Mouse (Mus musculus) embryonic facial prominence, embryonic 14.5 days (tissue): ENCODE measurements around the gene Gm17571. TPM values are rescaled to one million over a fixed set of nuclear protein-coding genes. Genes with fewer than 3 reads are reported as not detected.

Source experiments
- ATAC-seq: fragments of 200-750 bp; cut with Nextera tagmentation; 2 replicates; pipeline ENCODE4 v1.8.0; 2017; ENCODE audit warnings: low read depth, moderate number of reproducible peaks, moderate TSS enrichment
- DNase-seq: peaks from one replicate; pipeline ENCODE4 v3.0.0-alpha.2; 2015; ENCODE audit warnings: low spot score
- H3K27ac ChIP-seq: fragments of 300-500 bp; sonication (generic); replicated peaks from 2 replicates; pipeline ENCODE4 v1.5.1; 2014; ENCODE audit warnings: low read depth, mild to moderate bottlenecking, low read length, moderate library complexity
- H3K27me3 ChIP-seq: fragments of 300-500 bp; sonication (generic); replicated peaks from 2 replicates; pipeline ENCODE4 v1.6.1; 2014; ENCODE audit warnings: low read length; ENCODE audit not compliant: control insufficient read depth, insufficient read depth
- H3K36me3 ChIP-seq: fragments of 300-500 bp; sonication (generic); 2 replicates; pipeline ENCODE4 v1.6.1; 2014; ENCODE audit warnings: low read length, mixed read lengths; ENCODE audit not compliant: control insufficient read depth, insufficient read depth
- H3K4me1 ChIP-seq: fragments of 300-500 bp; sonication (generic); 2 replicates; pipeline ENCODE4 v1.6.1; 2014; ENCODE audit warnings: antibody characterized with exemption, low read length; ENCODE audit not compliant: control insufficient read depth, insufficient read depth
- H3K4me2 ChIP-seq: fragments of 300-500 bp; sonication (generic); 2 replicates; pipeline ENCODE4 v1.6.1; 2014; ENCODE audit warnings: low read depth, mild to moderate bottlenecking, low read length, moderate library complexity, mixed read lengths
- H3K4me3 ChIP-seq: fragments of 300-500 bp; sonication (generic); 2 replicates; pipeline ENCODE4 v1.5.1; 2014; ENCODE audit warnings: low read depth, mild to moderate bottlenecking, low read length
- H3K9ac ChIP-seq: fragments of 300-500 bp; sonication (generic); 2 replicates; pipeline ENCODE4 v1.6.1; 2014; ENCODE audit warnings: low read depth, mild to moderate bottlenecking, low read length, moderate library complexity, mixed read lengths
- H3K9me3 ChIP-seq: fragments of 300-500 bp; sonication (generic); 2 replicates; pipeline ENCODE4 v1.6.1; 2016; ENCODE audit warnings: low read length; ENCODE audit not compliant: control insufficient read depth
- WGBS: fragments of 180-500 bp; shearing (Covaris S2); extraction: QIAGEN DNeasy Blood & Tissue Kit; methylation state at CpG from one replicate; pipeline ENCODE4 v1.1.7; 2014; 5-methylcytosine and 5-hydroxymethylcytosine counted together
- polyA plus RNA-seq: library from polyadenylated mRNA; unstranded; fragments of >200 nt; fragmentation: Nextera tagmentation; extraction: Ambion mirVana; gene quantifications from 2 replicates; pipeline ENCODE4 v1.2.1, GENCODE M21; 2014

Gm17571 gene
- polyA plus RNA-seq, 1 experiment from 2014 or later, result not detected

GRCm38 (mm10) chr9:13465358-13466020, 18.9 kb upstream of the Gm17571 start:
- ATAC-seq (no peak), DNase-seq (no peak)
- no peaks in the 10 kb centered on the region for H3K27me3 ChIP-seq
- H3K9me3 ChIP-seq, result no peaks in the 10 kb centered on the region
- WGBS, result 50% methylated on average over 4 of the region's 4 CpGs
- H3K4me1 ChIP-seq, result peaks cover 25% of the 10 kb centered on the region
- no peak overlapping the region for H3K4me3 ChIP-seq
- H3K27ac ChIP-seq, result no peak overlapping the region
- no peak overlapping the region for H3K4me2 ChIP-seq
- no peak overlapping the region for H3K9ac ChIP-seq
- H3K36me3 ChIP-seq, result no peaks in the 10 kb centered on the region

- 96% methylated on average over 1 of the region's 1 CpGs for WGBS
- no peak for ATAC-seq
- H3K27me3 ChIP-seq, result no peaks in the 10 kb centered on the region
Observed at GRCm38 (mm10) chr9:13460926-13461325, 14.4 kb upstream of the Gm17571 start.

GRCm38 (mm10) chr9:13460012-13460411, 13.5 kb upstream of the Gm17571 start:
- DNase-seq, result no peak
- Histone ChIP-seq H3K4me2 (no peak overlapping the region), H3K9me3 (no peaks in the 10 kb centered on the region), H3K9ac (no peak overlapping the region), H3K4me3 (no peak overlapping the region), H3K36me3 (no peaks in the 10 kb centered on the region), H3K27me3 (no peaks in the 10 kb centered on the region), H3K4me1 (peaks cover 13% of the 10 kb centered on the region; the same call in 1 of the 2 replicates), H3K27ac (no peak overlapping the region)
- 64% methylated on average over 3 of the region's 3 CpGs for WGBS
- no peak for ATAC-seq

More at GRCm38 (mm10) chr9:13460926-13461325, 14.4 kb upstream of the Gm17571 start:
- Histone ChIP-seq H3K4me1 (peaks cover 12% of the 10 kb centered on the region), H3K36me3 (no peaks in the 10 kb centered on the region), H3K4me2 (no peak overlapping the region), H3K4me3 (no peak overlapping the region), H3K27ac (no peak overlapping the region), H3K9ac (no peak overlapping the region), H3K9me3 (no peaks in the 10 kb centered on the region)
- no peak for DNase-seq

GRCm38 (mm10) chr9:13459371-13459770, 12.8 kb upstream of the Gm17571 start:
- no peaks in the 10 kb centered on the region for H3K27me3 ChIP-seq
- no peaks in the 10 kb centered on the region for H3K36me3 ChIP-seq
- peaks cover 17% of the 10 kb centered on the region; the same call in 1 of the 2 replicates for H3K4me1 ChIP-seq
- no peak overlapping the region for H3K4me3 ChIP-seq
- ATAC-seq (no peak), DNase-seq (no peak)
- 53% methylated on average over 1 of the region's 1 CpGs for WGBS
- H3K4me2 ChIP-seq, result no peak overlapping the region
- no peak overlapping the region for H3K27ac ChIP-seq
- no peaks in the 10 kb centered on the region for H3K9me3 ChIP-seq
- no peak overlapping the region for H3K9ac ChIP-seq

- Histone ChIP-seq H3K4me2 (no peak overlapping the region), H3K4me3 (no peak overlapping the region), H3K9ac (no peak overlapping the region), H3K4me1 (peaks cover 20% of the 10 kb centered on the region), H3K27me3 (no peaks in the 10 kb centered on the region), H3K9me3 (no peaks in the 10 kb centered on the region), H3K27ac (no peak overlapping the region), H3K36me3 (no peaks in the 10 kb centered on the region)
- no peak for DNase-seq
- WGBS, result 84% methylated on average over 6 of the region's 6 CpGs
- ATAC-seq, result no peak
Observed at GRCm38 (mm10) chr9:13457774-13458173, 11.2 kb upstream of the Gm17571 start.

GRCm38 (mm10) chr9:13455231-13455630, 8.7 kb upstream of the Gm17571 start:
- DNase-seq (no peak), ATAC-seq (no peak)
- Histone ChIP-seq H3K4me1 (peaks cover 20% of the 10 kb centered on the region), H3K9me3 (no peaks in the 10 kb centered on the region), H3K4me3 (no peak overlapping the region), H3K9ac (no peak overlapping the region), H3K27ac (peak overlapping the region; percentile 58; the same call in 1 of the 2 replicates), H3K4me2 (no peak overlapping the region), H3K27me3 (no peaks in the 10 kb centered on the region), H3K36me3 (no peaks in the 10 kb centered on the region)
- 47% methylated on average over 1 of the region's 1 CpGs for WGBS

- peak; percentile 52 for DNase-seq
- H3K4me3 ChIP-seq, result no peak overlapping the region
- ATAC-seq, result peak; percentile 79; the same call in 1 of the 2 replicates
- peak overlapping the region; percentile 58 for H3K27ac ChIP-seq
- no peak overlapping the region for H3K9ac ChIP-seq
- H3K9me3 ChIP-seq, result no peaks in the 10 kb centered on the region
- no peaks in the 10 kb centered on the region for H3K36me3 ChIP-seq
- no peaks in the 10 kb centered on the region for H3K27me3 ChIP-seq
- WGBS, result 23% methylated on average over 7 of the region's 7 CpGs
- peaks cover 20% of the 10 kb centered on the region for H3K4me1 ChIP-seq
- H3K4me2 ChIP-seq, result no peak overlapping the region
Observed at GRCm38 (mm10) chr9:13454651-13455123, 8.1 kb upstream of the Gm17571 start.

- Histone ChIP-seq H3K27ac (no peak overlapping the region), H3K4me3 (no peak overlapping the region), H3K27me3 (no peaks in the 10 kb centered on the region), H3K4me2 (no peak overlapping the region), H3K9me3 (no peaks in the 10 kb centered on the region), H3K36me3 (no peaks in the 10 kb centered on the region), H3K9ac (no peak overlapping the region), H3K4me1 (peaks cover 9% of the 10 kb centered on the region; the same call in 1 of the 2 replicates)
- no peak for DNase-seq
- no peak for ATAC-seq
- WGBS, result 78% methylated on average over 3 of the region's 3 CpGs
Observed at GRCm38 (mm10) chr9:13448716-13449115, 2.2 kb upstream of the Gm17571 start.

GRCm38 (mm10) chr9:13446236-13446635, 317 bp downstream of the Gm17571 start:
- DNase-seq, result no peak
- 95% methylated on average over 1 of the region's 1 CpGs for WGBS

More at GRCm38 (mm10) chr9:13446236-13446635, 317 bp downstream of the Gm17571 start:
- no peaks in the 10 kb centered on the region for H3K36me3 ChIP-seq
- no peak overlapping the region for H3K4me3 ChIP-seq
- H3K4me1 ChIP-seq, result peaks cover 12% of the 10 kb centered on the region; the same call in 1 of the 2 replicates
- no peak overlapping the region for H3K4me2 ChIP-seq
- no peak for ATAC-seq
- no peaks in the 10 kb centered on the region for H3K9me3 ChIP-seq
- H3K27me3 ChIP-seq, result no peaks in the 10 kb centered on the region
- H3K9ac ChIP-seq, result no peak overlapping the region
- no peak overlapping the region for H3K27ac ChIP-seq
